Mouse (Mus musculus) kidney, adult 2 months (tissue): ENCODE measurements around the gene Pced1a. TPM values are rescaled to one million over a fixed set of nuclear protein-coding genes. Genes with fewer than 3 reads are reported as not detected.

Source experiments
- DNase-seq: peaks from one replicate; pipeline ENCODE4 v3.0.0; 2021
- H3K27ac ChIP-seq: fragments of 200-500 bp; 2 replicates; pipeline ENCODE4 v1.5.1; 2012; ENCODE audit warnings: low read depth, low read length, control low read depth, inconsistent platforms; ENCODE audit not compliant: insufficient read depth
- H3K27me3 ChIP-seq: fragments of 200-500 bp; replicated peaks from 2 replicates; pipeline ENCODE4 v1.6.1; 2012; ENCODE audit warnings: mild to moderate bottlenecking, moderate library complexity, low read length, inconsistent platforms; ENCODE audit not compliant: control insufficient read depth, insufficient read depth
- H3K36me3 ChIP-seq: fragments of 200-500 bp; 2 replicates; pipeline ENCODE4 v1.6.1; 2012; ENCODE audit warnings: mild to moderate bottlenecking, moderate library complexity, low read length, inconsistent platforms; ENCODE audit not compliant: control insufficient read depth, insufficient read depth
- H3K4me1 ChIP-seq: fragments of 200-500 bp; 2 replicates; pipeline ENCODE4 v1.6.1; 2011; ENCODE audit warnings: low read length; ENCODE audit not compliant: control insufficient read depth, insufficient read depth
- H3K4me3 ChIP-seq: fragments of 200-500 bp; 2 replicates; pipeline ENCODE4 v1.5.1; 2011; ENCODE audit warnings: mild to moderate bottlenecking, low read depth, low read length, control low read depth; ENCODE audit not compliant: insufficient read depth
- CTCF ChIP-seq: fragments of 200-500 bp; conservative IDR thresholded peaks from 2 replicates; pipeline ENCODE4 v1.5.1; 2011; ENCODE audit warnings: low read depth, mild to moderate bottlenecking, control low read depth, low read length, moderate library complexity, mixed read lengths; ENCODE audit not compliant: insufficient read depth, insufficient read length
- POLR2A ChIP-seq: fragments of 200-500 bp; IDR thresholded peaks from one replicate; pipeline ENCODE4 v1.6.1; 2011; ENCODE audit warnings: low read depth, low read length, control low read depth
- WGBS: fragments of 180-500 bp; shearing (Covaris S2); methylation state at CpG from one replicate; pipeline ENCODE4 v1.1.7; 2018; 5-methylcytosine and 5-hydroxymethylcytosine counted together
- polyA plus RNA-seq: library from polyadenylated mRNA; depleted of rRNA; stranded (reverse); fragments of >200 nt; gene quantifications from 2 replicates; pipeline ENCODE4 v1.2.3, GENCODE M21; 2012

Gene Pced1a
- polyA plus RNA-seq, 1 experiment, result 27.4 TPM

- TF ChIP-seq POLR2A (no peak), CTCF (no peak)
- no peaks in the 10 kb centered on the region for H3K27me3 ChIP-seq
- WGBS, result 96% methylated on average over 26 of the region's 26 CpGs
Observed at GRCm38 (mm10) chr2:130421781-130422620, 2.5 kb downstream of the Pced1a start.

DNA sequence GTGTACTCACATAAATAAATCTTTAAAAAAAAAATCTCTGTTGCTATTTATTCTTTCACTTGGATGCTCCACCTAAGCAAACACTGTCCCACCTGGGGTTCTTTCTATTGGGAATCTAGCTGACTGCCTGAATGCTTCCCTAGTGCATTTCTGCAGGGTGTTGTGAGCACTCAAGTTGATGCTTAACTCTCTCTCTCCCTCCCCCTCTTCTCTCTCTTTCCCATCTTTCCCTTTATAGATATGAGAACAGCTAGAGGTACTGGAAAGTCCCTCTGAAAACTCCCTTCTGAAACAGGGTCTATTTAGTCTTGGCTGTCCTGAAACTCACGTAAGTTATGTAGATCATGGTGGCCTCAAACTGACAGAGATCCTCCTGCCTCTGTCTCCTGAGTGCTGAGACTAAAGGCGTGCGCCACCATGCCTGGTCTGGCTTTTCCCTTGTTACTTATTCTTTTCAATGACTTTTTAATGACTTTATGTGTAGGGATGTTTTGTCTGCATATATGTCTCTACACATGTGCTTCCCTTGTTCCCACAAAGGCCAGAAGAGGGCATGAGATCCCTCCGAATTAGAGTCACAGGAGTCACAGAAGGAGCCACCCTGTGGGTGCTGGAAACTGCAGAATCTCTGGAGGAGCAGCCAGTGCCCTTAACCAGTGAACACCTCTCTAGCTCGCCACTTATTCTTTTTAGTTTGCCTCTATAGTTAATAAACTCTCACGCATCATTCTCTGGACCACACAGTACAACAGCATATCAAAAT is 10.2 kb downstream of the Pced1a start:
- DNase-seq, result no peak
- Histone ChIP-seq H3K27me3 (no peaks in the 10 kb centered on the region), H3K36me3 (no peaks in the 10 kb centered on the region), H3K27ac (no peak overlapping the region), H3K4me1 (no peaks in the 10 kb centered on the region), H3K4me3 (no peak overlapping the region)
- TF ChIP-seq CTCF (0 out of 2 replicates have a peak, but pooled peaks have one; percentile 22), POLR2A (no peak)
- 81% methylated on average over 6 of the region's 6 CpGs for WGBS

More at GRCm38 (mm10) chr2:130421781-130422620, 2.5 kb downstream of the Pced1a start:
- peaks cover 7% of the 10 kb centered on the region for H3K4me1 ChIP-seq
- no peak overlapping the region for H3K4me3 ChIP-seq
- H3K36me3 ChIP-seq, result no peaks in the 10 kb centered on the region
- DNase-seq, result no peak
- no peak overlapping the region for H3K27ac ChIP-seq

GRCm38 (mm10) chr2:130412775-130413174 is 11.7 kb downstream of the Pced1a start:
- H3K4me1 ChIP-seq, result no peaks in the 10 kb centered on the region
- H3K36me3 ChIP-seq, result no peaks in the 10 kb centered on the region
- H3K27ac ChIP-seq, result no peak overlapping the region
- H3K4me3 ChIP-seq, result no peak overlapping the region
- WGBS, result 77% methylated on average over 3 of the region's 3 CpGs
- DNase-seq, result no peak
- TF ChIP-seq CTCF (no peak), POLR2A (no peak)
- no peaks in the 10 kb centered on the region for H3K27me3 ChIP-seq

DNA sequence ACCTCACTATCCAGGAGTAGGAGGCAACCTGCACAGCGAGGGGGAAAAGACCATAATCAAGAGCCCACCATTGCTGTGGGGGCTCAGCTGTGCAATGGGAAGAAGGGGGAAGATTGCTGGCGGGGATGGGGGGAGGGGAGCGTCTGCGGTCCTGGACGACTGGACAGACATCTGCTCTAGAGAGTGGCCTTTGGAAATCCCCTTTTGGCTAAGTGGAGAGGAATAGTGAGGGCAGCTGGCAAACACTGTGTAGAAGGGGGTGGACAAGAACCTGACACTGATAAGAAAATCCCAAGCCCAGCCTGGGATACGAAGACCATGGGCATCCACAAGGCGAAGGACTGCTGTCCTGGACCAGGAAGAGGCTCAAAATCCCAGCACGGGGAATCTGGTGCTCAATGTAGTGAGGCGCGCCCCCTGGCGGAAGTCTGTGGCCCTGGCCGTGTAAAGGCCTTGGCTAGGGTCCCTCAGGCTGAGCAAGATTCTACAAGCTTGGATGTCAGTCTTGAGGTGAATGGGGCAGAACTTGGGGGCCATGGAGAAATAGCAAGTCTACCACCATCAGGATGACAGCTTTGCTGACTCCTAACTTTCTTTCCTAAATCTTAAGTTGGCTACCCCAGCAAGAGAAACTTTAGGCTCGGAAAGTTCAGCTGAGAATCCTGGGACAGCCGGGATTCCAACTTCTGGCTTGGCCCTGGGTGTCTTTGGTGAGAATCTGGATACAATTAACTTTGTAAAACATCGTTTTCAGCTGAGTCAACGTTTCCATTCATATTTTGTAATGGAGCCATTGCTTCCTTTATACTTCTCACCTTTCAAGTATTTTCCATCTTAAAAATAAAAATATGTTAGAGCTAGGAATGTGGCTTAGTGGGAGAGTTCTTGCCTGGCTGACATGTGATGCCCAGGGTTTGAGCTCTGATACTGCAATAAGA is 12.7 kb downstream of the Pced1a start:
- H3K36me3 ChIP-seq, result no peaks in the 10 kb centered on the region
- DNase-seq, result peak; percentile 83
- H3K4me3 ChIP-seq, result no peak overlapping the region
- H3K27ac ChIP-seq, result no peak overlapping the region
- WGBS, result 36% methylated on average over 16 of the region's 16 CpGs
- TF ChIP-seq POLR2A (no peak), CTCF (peak; percentile 87)
- no peaks in the 10 kb centered on the region for H3K27me3 ChIP-seq
- no peaks in the 10 kb centered on the region for H3K4me1 ChIP-seq

- TF ChIP-seq CTCF (no peak), POLR2A (no peak)
- Histone ChIP-seq H3K4me1 (no peaks in the 10 kb centered on the region), H3K27me3 (no peaks in the 10 kb centered on the region), H3K4me3 (no peak overlapping the region), H3K27ac (no peak overlapping the region), H3K36me3 (no peaks in the 10 kb centered on the region)
- DNase-seq, result no peak
- 26% methylated on average over 6 of the region's 6 CpGs for WGBS
Observed at GRCm38 (mm10) chr2:130408194-130408593, 16.3 kb downstream of the Pced1a start.

GRCm38 (mm10) chr2:130406178-130406577 is 18.3 kb downstream of the Pced1a start, which contains the start of gene Tmem239:
Tmem239 (plus strand) TSS chr2:130406478.
- H3K4me1 ChIP-seq, result no peaks in the 10 kb centered on the region
- WGBS, result 92% methylated on average over 2 of the region's 2 CpGs
- TF ChIP-seq CTCF (no peak), POLR2A (no peak)
- H3K4me3 ChIP-seq, result no peak within 1 kb of the TSS
- H3K27me3 ChIP-seq, result no peaks in the 10 kb centered on the region
- DNase-seq, result no peak
- no peak within 1 kb of the TSS for H3K27ac ChIP-seq
- no peaks in the 10 kb centered on the region for H3K36me3 ChIP-seq
